Mouse (Mus musculus) kidney, postnatal 14 days (tissue): ENCODE results near the gene Eif4a1.

Experiments used
- DNase-seq: peaks from one replicate; pipeline ENCODE4 v3.0.0; 2022; ENCODE audit warnings: mixed read lengths

The Eif4a1 gene

GRCm38 (mm10) chr11:69670786-69671725 lies 1.2 kb downstream of the Eif4a1 start:
- peak; percentile 96 for DNase-seq

- DNase-seq = no peak
Observed at GRCm38 (mm10) chr11:69666665-69667005, 5.6 kb downstream of the Eif4a1 start.

DNA sequence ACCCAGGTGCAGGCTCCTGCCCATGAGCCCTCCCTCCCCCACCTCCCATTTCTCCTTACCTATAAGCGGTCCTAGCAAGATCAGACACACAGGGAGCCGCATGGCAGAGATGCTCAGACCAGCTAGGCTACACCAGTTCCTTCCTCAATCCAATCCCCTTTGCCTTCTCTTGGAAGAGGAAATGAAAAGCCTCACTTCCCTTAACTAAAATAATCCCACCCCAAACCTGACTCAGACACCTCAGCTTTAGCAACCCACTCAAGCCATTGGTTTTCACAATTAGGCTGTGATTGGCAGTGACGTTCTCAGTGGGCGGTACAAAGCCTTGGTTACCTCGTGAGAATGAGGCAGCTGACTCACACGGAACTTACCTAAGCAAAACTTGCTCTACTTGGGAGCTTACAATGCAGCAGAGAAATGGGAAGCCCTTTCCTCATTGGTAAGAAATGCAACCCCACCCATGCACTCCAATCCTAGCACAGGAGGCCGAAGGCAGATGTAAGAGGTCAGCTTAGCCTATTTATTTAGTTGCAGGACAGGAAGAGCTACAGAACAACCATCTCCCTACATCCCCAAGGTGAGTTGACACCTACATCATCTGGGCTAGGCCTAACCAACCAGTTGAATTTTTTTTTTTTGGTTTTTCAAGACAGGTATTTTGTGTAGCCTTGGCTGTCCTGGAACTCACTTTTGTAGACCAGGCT lies 6.1 kb downstream of the Eif4a1 start, which contains the start of gene Cd68:
Cd68 (minus strand) TSS at position 193 of the 704 bp plus-strand sequence.
- DNase-seq = no peak

GRCm38 (mm10) chr11:69665457-69665960 lies 6.7 kb downstream of the Eif4a1 start:
- no peak for DNase-seq

DNA sequence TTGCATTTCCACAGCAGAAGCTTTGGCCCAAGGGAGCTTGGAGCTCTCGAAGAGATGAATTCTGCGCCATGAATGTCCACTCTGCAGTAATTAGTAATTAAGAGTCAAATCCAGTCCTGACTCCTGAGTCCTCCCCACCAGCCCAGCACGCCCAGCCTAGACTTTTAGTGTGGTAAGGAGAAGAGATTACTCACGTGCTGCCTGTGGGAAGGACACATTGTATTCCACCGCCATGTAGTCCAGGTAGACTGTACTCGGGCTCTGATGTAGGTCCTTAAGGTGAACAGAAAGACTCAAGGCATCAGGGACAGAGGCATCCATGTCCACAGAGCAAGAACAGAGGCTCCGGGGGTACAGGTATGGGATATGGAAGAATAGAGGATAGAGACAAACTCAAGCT lies 7.4 kb downstream of the Eif4a1 start:
- no peak for DNase-seq

DNA sequence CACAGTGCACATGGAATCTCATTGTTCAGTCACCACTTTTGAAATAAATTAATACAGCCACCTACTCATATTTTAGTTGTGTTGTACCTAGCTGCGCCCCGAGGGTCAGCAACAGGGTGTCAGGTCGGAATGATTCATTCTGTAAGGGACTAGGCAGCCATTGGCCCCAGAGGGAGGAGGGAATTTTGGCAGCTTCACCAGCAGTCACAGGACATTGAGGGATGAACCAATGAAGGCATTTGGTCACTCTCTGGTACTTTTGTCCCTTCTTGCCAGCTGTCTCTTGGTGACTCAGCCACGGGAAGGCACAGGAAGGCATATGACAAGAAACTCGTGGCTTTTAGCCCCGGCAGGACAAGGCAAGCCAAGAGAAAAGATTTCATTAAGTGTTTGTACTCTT lies 8.4 kb downstream of the Eif4a1 start:
- DNase-seq = no peak

DNA sequence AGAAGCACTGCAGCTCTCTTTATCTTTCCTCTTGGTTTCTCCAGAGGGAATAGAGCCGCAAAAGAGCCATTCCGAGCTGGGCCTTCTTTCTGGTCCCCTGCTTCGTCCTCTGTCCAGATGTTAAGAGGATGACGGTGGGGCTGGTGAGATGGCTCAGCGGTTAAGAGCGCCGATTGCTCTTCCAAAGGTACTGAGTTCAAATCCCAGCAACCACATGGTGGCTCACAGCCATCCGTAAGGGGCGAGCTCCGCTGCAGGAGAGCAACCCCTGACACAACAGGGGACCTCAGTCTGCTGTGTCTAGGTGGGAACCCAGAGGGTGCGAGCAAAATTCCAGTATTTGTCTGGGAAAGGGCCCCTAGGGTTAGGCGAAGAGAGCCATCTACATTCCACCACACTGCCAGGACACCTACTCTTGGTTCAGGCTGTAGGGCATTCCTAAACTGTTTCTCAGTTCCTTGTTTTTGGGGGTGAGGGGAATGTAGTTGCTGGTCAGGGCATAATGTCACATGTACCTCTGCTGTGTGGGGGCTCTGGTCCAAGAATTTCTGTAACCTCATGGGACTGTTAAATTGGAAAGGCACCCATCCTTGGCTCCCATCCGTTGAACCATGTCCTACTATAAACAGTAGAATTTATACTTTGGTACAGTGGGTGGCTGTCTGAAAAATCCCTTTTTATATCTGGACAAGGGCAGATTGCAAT lies 9.1 kb downstream of the Eif4a1 start:
- no peak for DNase-seq

DNA sequence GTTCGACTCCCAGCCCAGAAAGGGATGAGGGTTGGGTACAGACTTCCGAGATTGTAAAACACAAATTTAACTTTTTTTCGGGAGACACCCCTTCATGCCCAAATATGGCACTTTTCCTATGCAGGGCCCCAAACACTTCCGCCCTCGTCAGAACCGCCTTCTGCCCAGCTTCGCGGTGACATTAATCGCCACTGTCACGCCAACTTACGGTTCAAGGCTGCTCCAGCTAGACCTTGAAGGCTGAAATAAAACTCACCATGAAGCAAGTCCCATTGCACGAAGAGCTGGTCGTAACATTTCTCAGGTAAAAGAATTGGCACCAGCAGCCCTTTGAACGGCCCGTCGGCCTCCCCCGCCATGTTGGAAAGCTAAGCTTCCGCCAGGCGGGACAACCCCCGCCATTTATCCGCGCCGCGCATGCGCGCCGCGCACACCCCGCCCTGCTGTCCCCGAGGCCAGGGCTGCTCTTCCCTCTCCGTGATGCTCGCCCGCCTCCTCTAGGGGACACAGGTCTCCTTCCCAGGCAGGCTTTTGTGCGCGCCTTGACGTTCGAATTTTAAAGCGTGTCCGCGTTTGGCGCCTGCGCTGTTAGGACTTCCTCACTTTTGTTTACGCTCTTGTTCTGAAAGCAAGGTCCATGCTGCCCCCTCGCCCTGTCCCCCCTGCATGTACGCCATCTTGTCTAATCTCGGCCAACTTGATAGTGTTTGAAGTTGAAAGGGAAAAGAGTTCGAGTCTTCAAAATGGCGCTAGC lies 9.8 kb downstream of the Eif4a1 start, which contains the start of gene Mpdu1:
Mpdu1 (minus strand) TSS at position 430 of the 754 bp plus-strand sequence.
- DNase-seq = peak; percentile 96

GRCm38 (mm10) chr11:69661221-69661881 lies 10.9 kb downstream of the Eif4a1 start:
- peak; percentile 33 for DNase-seq

DNA sequence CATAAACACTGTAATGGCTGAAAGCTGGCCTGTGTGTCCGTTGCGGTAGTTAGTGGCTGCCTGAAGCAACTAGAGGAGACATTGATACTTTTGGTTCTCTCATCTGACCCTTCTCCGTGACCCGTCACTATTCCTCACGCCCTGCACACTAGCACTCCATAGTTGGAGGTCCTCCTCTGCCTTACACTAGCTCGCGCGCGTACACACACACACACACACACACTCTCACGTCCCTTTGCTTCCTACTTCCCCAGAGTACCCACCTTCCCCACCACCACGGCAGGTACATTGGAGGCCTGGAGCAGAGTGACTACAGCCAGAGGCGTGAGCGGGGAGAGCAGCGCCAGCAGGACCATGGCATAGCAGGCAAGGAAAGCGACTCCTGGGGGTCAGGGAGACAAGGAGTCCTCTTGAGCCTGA lies 14.8 kb downstream of the Eif4a1 start:
- no peak for DNase-seq

DNA sequence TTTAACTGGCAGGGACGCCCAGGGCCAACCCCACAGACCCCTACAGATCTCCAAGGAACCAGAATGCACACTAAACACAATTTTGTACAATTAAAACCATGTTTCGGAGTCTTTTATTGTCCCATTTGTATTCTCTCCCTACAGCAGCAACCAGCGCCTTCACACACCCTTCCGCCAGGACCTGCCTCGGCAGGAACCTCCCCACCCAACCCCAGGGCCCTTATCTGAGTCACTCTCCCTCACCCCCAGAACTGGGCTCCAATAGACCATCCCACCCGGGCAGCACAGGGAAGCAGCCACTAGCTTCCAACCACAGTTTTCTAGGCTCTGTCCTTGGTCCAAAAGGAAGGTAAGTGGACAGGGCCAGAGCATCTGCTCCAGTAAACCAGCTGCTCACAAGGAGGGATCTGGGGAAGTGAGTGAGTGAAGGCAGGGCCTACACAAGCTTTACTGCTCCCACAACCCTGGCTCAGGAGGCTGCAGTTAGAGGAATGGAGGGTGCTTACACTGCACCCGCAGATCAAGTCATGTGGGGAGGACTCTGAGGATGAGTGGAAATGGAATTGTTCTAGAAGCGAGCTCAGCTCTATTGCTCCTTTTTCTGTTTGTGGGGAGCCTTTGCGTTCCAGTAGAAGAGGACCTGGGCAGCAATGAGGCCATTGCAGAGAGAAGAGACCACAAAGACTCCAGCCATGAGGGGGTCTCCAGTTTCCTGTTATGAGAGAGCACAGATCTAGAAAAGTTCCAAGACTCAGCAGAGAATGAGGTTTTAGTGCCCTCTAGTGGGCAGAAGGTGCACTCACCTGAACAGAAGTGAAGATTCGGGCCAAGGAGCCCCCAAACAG lies 15.4 kb downstream of the Eif4a1 start:
- peak; percentile 48 for DNase-seq

DNA sequence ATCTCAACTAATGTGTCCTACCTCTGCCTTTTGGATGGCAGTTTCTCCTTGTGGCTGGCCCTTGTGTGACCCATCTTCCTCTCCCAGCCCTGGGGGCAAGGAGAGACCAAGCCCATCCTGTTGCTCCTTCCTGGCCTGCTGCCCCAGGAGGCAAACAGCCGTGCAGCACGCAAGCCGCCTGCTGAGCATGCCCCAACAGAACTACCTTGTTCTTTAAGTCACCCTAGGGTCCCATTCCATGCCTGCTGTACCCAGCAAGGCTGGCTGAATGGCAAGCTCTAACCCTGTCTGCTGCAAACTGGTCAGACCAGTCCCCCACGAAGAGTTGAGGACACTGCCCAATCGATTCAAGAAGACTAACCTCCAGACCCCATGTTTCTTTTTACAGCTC lies 16.2 kb downstream of the Eif4a1 start:
- no peak for DNase-seq

DNA sequence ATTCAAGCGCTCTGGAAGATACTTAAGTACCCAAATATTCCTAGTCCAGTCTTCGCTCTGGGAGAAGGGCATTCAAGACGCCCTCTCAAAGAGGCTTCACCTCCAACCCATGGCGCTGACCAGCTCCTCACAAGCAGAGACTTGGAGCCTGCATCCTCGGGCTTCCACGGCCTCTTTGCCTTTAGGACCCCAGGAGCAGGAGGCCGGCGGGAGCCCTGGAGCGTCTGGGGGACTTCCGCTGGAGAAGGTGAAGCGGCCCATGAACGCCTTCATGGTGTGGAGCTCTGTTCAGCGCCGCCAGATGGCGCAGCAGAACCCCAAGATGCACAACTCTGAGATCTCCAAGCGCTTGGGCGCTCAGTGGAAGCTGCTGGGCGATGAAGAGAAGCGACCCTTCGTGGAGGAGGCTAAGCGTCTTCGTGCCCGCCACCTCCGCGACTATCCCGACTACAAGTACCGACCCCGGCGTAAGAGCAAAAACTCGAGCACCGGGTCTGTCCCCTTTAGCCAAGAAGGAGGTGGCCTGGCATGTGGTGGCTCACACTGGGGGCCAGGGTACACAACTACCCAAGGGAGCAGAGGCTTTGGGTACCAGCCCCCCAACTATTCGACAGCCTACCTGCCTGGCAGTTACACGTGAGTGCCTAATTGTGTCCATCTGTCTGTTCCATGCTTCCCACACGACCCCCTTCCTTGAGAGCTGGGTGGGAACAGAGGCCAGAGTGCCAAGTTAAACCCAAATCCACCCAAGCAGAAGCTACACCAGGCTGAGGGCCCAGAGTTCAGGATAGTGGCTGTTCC lies 16.8 kb downstream of the Eif4a1 start, which contains the start of gene Sox15:
Sox15 (plus strand) TSS at position 51 of the 801 bp plus-strand sequence.
- DNase-seq = peak; percentile 83

DNA sequence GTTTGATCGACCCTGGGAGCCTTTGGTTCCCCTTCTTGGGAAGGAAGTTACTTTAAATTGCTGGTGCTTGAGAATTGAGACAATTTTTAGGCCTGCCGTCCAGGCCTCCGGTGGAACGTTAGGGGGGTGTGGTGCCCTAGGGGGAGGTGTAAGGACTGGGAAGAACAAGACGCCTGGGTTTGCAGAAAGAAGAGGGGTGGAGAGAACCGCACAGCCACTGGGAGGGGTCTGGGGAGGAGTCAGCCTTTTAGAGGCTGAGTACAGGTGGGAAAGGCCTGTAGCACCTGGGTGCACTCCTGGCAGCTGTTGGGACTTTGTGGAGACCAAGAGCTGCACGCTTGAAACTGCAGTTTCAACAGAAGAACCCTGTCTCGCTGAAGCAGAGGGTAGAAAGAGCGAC lies 17.5 kb downstream of the Eif4a1 start:
- no peak for DNase-seq

GRCm38 (mm10) chr11:69653399-69653798 lies 18.8 kb downstream of the Eif4a1 start:
- no peak for DNase-seq

DNA sequence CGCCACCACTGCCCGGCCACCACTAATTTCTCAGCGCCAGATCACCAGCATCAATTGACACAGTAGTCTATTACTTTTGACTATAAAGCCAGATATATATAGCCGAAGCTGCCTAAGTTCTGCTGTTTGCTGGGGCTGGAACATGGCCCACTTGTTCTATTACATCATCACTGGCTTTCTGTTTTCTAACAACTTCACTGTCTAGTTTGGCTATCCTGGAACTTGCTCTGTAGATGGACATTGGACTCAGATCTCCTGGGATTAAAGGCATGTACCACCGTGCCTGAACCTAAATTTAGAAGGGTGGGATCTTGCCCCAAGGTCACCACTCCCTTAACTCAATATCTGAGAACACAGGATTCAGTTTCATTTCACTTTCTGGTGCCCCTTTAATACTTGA lies 26.4 kb downstream of the Eif4a1 start:
- no peak for DNase-seq

DNA sequence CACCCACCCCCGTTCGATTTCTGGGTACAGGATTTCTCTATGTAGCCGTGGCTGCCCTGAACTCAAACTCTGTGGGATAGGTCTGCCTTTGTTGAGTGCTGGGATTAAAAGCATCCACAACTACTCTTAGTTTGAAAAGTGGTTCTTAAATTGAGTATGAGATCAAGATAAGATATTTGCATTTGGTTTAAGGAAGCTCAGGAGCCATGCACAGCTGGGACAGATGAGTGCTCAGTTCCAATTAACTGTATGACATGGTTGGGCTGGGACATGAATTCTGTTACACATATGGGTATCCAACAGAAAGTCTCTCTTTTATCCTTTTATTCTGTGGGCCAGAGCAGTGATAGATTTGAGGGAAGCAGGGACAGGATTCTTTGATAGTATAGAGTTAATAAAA lies 36.8 kb downstream of the Eif4a1 start:
- no peak for DNase-seq

GRCm38 (mm10) chr11:69633128-69633866 lies 38.9 kb downstream of the Eif4a1 start:
- DNase-seq = no peak
